Mouse (Mus musculus) granulocyte monocyte progenitor cell, adult 5-6 weeks (primary cell): ENCODE results near the gene Atp5e. TPM values are rescaled to one million over a fixed set of nuclear protein-coding genes. Genes with fewer than 3 reads are reported as not detected.

Source experiments
- ATAC-seq: replicated peaks from 2 replicates; pipeline ENCODE4 v1.8.0; 2016; ENCODE audit warnings: mild to moderate bottlenecking, moderate TSS enrichment, inconsistent platforms; ENCODE audit not compliant: poor library complexity, severe bottlenecking
- total RNA-seq, 2 experiments: library from RNA; stranded (forward) in 1 of 2; stranded (reverse) in 1 of 2; fragments of 200-712, 200-1000 nt in 1 of 2; fragments of >200 nt in 1 of 2; fragmentation: Nextera tagmentation in 1 of 2; gene quantifications; 2 replicates each; pipeline ENCODE4 v1.2.3; 2014 to 2017

The Atp5e gene
- total RNA-seq (2014; fragmentation: Nextera tagmentation), result 648 and 734 TPM in 2 replicates
- total RNA-seq (2017), result 282 and 442 TPM in 2 replicates

DNA sequence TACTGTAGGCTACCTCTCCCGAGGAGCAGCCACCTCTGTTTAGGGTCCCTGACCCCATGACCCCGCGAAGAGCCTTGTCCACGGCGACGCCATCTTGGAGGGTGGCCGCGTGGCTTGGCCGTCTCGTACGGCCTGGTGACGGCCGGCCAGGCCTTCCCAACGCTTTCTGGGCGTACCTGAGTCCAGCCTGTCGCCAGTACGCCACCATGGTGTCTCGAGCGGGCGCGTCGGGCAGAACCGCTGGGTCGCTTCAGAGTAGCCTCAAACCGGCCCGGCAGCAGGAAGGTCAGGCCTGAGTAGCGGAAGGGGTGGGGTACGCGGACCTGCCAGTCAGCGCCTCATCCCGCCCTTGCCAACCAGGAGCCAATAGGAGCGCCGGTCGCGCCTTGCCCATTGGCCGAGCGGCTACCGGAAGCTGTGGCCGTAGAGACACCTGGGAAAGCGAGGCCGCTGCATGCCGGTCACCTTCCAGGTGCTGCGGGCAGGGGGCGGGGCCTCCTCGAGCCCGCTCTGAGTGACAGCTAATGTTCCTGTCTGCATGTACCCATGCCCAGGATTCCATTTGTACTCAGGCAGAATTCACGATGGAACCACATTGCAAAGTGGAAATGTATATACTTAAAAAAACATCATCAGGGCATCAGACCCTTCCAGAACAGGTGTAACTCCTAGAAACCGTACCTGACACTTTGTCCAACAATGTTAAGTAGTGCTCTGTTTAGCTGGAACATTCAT, at the start of gene Atp5e:
Atp5e (minus strand) TSS at position 317 of the 735 bp plus-strand sequence.
- ATAC-seq, result peak; percentile 98

- ATAC-seq, result peak; percentile 92
These were observed 45.9 kb upstream of the Atp5e start for GRCm38 (mm10) chr2:174509825-174510224.

- ATAC-seq, result no peak
These were observed 44.1 kb upstream of the Atp5e start for GRCm38 (mm10) chr2:174507998-174508397.

GRCm38 (mm10) chr2:174502831-174503460, 39.0 kb upstream of the Atp5e start:
- ATAC-seq, result no peak

DNA sequence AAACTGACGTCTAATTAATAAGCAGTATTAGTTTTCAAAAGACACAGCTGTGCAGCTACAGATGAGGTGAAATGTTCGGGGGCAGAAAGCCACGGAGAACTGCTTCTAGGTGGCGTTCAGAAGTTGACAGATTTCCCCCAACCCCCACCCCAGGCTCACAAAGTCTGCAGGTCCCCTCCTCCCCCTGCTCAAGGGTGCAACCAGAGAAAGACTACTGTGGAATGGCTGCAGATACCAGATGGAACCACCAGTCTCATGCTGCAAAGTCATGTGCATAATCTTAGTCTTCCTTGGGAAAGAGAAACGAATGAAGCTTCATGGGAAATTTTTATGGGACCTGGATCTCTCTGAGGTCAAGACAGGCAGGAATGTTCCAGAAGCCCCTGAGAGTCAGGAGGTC, 38.4 kb upstream of the Atp5e start:
- no peak for ATAC-seq

DNA sequence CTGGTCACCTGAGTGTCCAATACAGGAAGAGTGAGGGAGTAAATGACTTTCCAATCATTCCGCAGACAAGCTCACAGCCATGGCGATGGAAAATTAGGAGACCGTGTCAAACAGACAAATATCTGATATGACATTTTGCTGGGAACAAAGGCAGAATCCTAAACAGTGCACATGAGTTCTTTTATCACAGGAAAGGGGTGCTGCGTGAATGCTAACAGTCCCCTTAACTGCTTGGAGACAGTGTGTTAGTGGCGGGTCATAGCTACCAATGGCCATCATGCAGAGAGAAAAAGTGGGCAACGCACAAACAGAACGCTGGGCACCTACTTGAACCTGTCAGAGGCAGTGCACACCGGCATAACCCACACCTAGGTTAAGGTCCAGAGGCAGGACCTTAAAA, 37.6 kb upstream of the Atp5e start:
- ATAC-seq, result no peak

GRCm38 (mm10) chr2:174500814-174501503, 37.1 kb upstream of the Atp5e start:
- ATAC-seq, result no peak

DNA sequence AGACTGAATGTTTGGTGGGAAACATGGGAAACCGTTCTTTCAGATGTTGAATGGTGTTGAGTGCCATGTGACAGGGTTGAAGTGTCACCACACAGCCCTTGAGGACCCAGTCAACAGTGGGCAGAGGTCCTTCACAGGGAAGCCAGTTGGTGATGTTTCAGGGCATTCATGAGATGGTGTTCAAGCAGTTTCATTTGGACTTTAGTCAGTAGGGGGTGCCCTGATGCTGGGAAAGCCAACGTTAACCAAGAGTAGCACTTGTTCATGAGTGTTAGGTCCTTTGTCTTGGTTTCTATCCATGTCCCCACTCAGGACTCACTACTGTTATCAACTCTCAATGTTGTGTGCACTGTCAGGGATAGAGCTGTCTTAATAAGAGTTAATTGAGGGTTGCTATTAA, 29.0 kb upstream of the Atp5e start:
- peak; percentile 37; the same call in 1 of the 2 replicates for ATAC-seq

DNA sequence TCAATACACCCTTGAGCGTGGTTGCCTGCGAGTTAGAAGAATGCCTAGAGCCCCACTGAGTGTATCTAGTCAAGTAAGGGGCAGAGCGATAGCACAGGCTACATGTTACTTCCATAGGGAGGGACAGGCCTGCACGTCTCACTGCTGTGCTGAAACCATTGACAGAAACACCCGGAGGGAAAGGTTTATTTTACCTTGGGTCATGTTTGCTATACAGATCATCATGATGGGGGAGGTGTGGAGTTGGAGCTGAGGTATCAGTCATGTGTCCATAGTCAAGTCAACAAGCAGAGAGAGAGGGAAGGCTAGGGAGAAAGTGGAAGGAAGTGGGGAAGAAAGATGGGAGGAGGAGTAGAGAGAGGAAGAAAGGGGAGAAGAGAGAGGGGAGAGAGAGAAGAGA, 23.1 kb upstream of the Atp5e start:
- no peak for ATAC-seq

- peak; percentile 73 for ATAC-seq
These were observed 14.8 kb upstream of the Atp5e start for GRCm38 (mm10) chr2:174478746-174479145.

- ATAC-seq, result no peak
These were observed 13.8 kb upstream of the Atp5e start for GRCm38 (mm10) chr2:174477543-174478319.

DNA sequence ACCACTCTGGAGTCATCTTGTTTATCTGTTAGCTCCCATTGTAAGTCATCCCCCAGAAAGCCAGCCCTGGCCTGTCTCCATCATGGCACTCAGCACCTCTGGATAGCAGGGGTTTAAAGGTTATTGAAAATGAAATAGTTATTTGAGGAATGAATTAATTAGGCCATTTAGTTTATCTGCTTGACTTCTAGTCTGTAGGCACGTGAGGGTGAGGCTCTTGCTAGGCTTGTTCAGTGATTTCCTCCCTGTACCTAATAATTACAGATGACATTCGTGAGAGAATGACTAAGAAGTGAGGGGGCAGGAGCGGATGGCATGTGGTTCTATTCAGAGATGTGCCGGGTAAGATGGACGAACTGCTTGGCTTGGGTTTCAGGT, 9.6 kb upstream of the Atp5e start:
- ATAC-seq, result no peak

- ATAC-seq, result peak; percentile 86
These were observed 9.1 kb upstream of the Atp5e start, which contains the start of gene Prelid3b for GRCm38 (mm10) chr2:174472818-174473549. Gene Prelid3b (minus strand): TSS chr2:174473081.

- ATAC-seq, result peak; percentile 34
These were observed 8.5 kb upstream of the Atp5e start for GRCm38 (mm10) chr2:174472407-174472806.

GRCm38 (mm10) chr2:174470786-174471405, 7.0 kb upstream of the Atp5e start:
- no peak for ATAC-seq

DNA sequence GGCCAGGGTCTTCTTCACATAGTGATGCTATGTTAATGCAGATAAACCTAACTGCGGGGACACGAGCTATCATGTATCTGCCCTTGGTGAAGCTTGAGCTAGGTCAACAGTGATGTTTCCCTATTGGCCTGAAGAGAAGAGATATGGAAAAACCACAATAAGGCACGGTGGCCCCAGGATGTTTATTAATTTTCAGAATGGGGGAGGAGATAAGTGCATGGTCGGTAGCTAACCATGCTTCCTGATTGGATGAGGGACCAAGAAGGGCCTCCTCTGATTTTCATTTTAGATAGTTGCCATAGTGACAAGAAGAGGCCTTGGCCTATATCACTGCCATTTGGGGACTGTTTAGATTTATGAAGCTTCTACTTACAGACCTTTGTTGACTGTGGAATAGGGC, 6.4 kb upstream of the Atp5e start:
- ATAC-seq, result no peak

- peak; percentile 15 for ATAC-seq
These were observed 535 bp downstream of the Atp5e start for GRCm38 (mm10) chr2:174463370-174463769.

DNA sequence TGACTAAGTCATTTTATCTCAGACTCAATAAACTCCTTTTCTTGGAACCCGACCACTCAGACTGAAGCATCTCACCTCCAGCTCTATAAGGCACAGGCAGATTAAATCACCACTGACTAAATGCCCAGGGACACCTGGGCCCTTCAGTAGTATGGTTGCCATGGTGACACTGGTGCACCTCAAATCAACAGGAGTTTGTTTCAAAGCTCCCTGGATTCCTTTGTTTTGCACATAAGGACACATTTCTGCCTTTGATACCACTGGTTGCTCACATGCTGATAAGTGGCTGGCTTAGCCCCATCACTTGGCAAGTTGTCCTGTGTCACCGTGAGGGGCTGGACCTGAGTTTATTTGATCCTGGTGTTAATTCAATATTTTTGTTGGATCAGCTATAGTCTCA, 4.5 kb downstream of the Atp5e start:
- no peak for ATAC-seq

- ATAC-seq, result peak; percentile 78
These were observed 10.2 kb downstream of the Atp5e start for GRCm38 (mm10) chr2:174453681-174454080.
